Mouse (Mus musculus): ENCODE measurements around the gene Pacrg.

DNA sequence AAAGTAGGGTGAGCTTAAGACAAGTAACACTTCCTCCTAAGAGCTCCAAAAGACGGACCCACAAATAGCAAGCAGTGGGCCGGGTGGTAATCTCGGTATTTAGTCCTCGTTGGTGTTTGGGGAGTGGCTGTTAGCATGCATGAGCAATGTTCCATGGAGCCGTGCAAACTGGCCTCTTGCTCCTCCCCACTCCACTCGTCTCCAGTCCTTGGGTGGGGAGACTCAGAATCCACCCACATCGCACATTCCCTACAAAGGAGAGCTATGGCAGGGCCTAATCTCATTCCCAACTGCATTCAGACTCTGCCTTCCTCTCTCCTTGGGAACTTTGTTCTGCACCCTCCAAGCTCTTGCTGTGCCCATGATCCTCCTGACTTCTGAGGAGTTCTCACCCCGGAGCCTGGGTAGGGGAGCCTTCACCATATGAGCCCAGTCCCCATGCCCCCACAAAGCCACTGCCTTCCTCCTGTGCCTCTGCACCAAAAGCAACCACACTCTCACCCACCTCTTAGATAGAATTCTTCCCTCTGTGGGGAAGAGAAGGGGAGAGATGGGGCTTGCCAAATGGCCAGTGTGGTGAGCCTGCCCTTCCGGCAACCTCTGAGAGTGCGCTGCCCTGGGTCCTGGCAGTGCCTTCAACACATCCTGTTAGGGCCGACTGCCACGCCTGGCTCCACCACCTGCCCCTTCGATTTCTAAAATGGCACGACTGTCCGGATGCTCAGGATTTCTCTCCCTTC is 289.2 kb downstream of the Pacrg start:
- no peak for TF ChIP-seq CTCF (IDR thresholded peaks at IDR 0.05; ENCODE audit: low read depth)
- no peak for TF ChIP-seq EP300 (optimal IDR thresholded peaks at IDR 0.05)

All from stomach, postnatal 0 days (tissue).